Mouse (Mus musculus) cerebellum, adult 2 months (tissue): ENCODE data around the gene Cdc37l1.
A peak's percentile ranks its signal among the peaks of the same experiment; 100 is the strongest.

Experiments
- CTCF ChIP-seq: fragments of 200-500 bp; IDR thresholded peaks from 2 replicates; pipeline ENCODE4 v1.5.1; 2011; ENCODE audit warnings: low read depth, mild to moderate bottlenecking, control low read depth, low read length, moderate library complexity, borderline replicate concordance; ENCODE audit not compliant: insufficient read depth
- POLR2A ChIP-seq: fragments of 200-500 bp; IDR thresholded peaks from 2 replicates; pipeline ENCODE4 v1.6.1; 2011; ENCODE audit warnings: low read length, control low read depth, borderline replicate concordance; ENCODE audit not compliant: insufficient read depth

- no peak for TF ChIP-seq CTCF
- peak; percentile 10; the same call in 1 of the 2 replicates for TF ChIP-seq POLR2A
Measured at GRCm38 (mm10) chr19:29066981-29067471, 76.9 kb downstream of the Cdc37l1 start.
